Mouse (Mus musculus) intestine, embryonic 15.5 days (tissue): ENCODE data around the gene Ropn1. TPM values are rescaled to one million over a fixed set of nuclear protein-coding genes. Genes with fewer than 3 reads are reported as not detected.
"Not testable (repeated sequence)": the region's sequence is repeated elsewhere in the genome, so short reads cannot be mapped to it uniquely, and the experiment has no call there.

Experiments used
- ATAC-seq: fragments of 200-750 bp; cut with Nextera tagmentation; 2 replicates; pipeline ENCODE4 v1.8.0; 2017; ENCODE audit warnings: moderate TSS enrichment, moderate library complexity
- H3K27ac ChIP-seq: fragments of 300-500 bp; sonication (generic); 2 replicates; pipeline ENCODE4 v1.5.1; 2015; ENCODE audit warnings: mild to moderate bottlenecking, inconsistent platforms
- H3K27me3 ChIP-seq: fragments of 300-500 bp; sonication (generic); replicated peaks from 2 replicates; pipeline ENCODE4 v1.6.1; 2015; ENCODE audit warnings: inconsistent platforms
- H3K36me3 ChIP-seq: fragments of 300-500 bp; sonication (generic); 2 replicates; pipeline ENCODE4 v1.6.1; 2015; ENCODE audit warnings: inconsistent platforms
- H3K4me1 ChIP-seq: fragments of 300-500 bp; sonication (generic); replicated peaks from 2 replicates; pipeline ENCODE4 v1.6.1; 2015; ENCODE audit warnings: inconsistent platforms
- H3K4me2 ChIP-seq: fragments of 300-500 bp; sonication (generic); replicated peaks from 2 replicates; pipeline ENCODE4 v1.6.1; 2015; ENCODE audit warnings: mild to moderate bottlenecking, inconsistent platforms
- H3K4me3 ChIP-seq: fragments of 300-500 bp; sonication (generic); replicated peaks from 2 replicates; pipeline ENCODE4 v1.5.1; 2015; ENCODE audit warnings: inconsistent platforms
- H3K9ac ChIP-seq: fragments of 300-500 bp; sonication (generic); 2 replicates; pipeline ENCODE4 v1.6.1; 2015; ENCODE audit warnings: inconsistent platforms
- H3K9me3 ChIP-seq: fragments of 300-500 bp; sonication (generic); 2 replicates; pipeline ENCODE4 v1.6.1; 2016; ENCODE audit warnings: inconsistent platforms
- WGBS: fragments of 180-500 bp; shearing (Covaris S2); methylation state at CpG from one replicate; pipeline ENCODE4 v1.1.7; 2015; 5-methylcytosine and 5-hydroxymethylcytosine counted together
- polyA plus RNA-seq: library from polyadenylated mRNA; unstranded; fragments of >200 nt; fragmentation: Nextera tagmentation; extraction: Ambion mirVana; gene quantifications from 2 replicates; pipeline ENCODE4 v1.2.1, GENCODE M21; 2015

Gene Ropn1
- polyA plus RNA-seq, 1 experiment from 2014 or later = not detected

DNA sequence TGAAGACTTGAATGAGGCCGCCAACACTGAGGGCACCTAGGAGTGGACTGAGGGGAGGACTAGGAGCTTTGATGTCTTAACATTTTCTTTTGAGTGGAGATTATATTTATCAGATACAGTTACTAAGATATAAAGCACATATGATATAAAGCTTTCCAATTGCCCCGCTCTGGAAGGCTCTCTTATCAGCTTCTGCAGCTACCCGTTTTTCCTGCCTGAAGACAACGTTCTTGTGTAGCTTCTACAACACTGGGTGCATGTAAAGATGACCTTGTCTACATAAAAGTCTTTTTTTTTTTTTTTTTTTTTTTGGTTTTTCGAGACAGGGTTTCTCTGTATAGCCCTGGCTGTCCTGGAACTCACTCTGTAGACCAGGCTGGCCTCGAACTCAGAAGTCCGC, 44.8 kb downstream of the Ropn1 start:
- H3K36me3 ChIP-seq = no peaks in the 10 kb centered on the region
- no peak overlapping the region for H3K27ac ChIP-seq
- no peak overlapping the region for H3K9ac ChIP-seq
- WGBS = 85% methylated on average over 6 of the region's 7 CpGs
- H3K4me1 ChIP-seq = 0 out of 2 replicates have a peak, but pooled peaks cover 5% of the 10 kb centered on the region
- no peaks in the 10 kb centered on the region for H3K9me3 ChIP-seq
- H3K27me3 ChIP-seq = no peaks in the 10 kb centered on the region
- no peak for ATAC-seq
- no peak overlapping the region for H3K4me2 ChIP-seq
- no peak overlapping the region for H3K4me3 ChIP-seq

- not testable (repeated sequence) for ATAC-seq, H3K4me3 ChIP-seq, H3K9ac ChIP-seq, H3K4me2 ChIP-seq, H3K4me1 ChIP-seq, H3K27ac ChIP-seq, H3K9me3 ChIP-seq, H3K36me3 ChIP-seq, H3K27me3 ChIP-seq
- 73% methylated on average over 3 of the region's 3 CpGs for WGBS
These were observed 49.0 kb downstream of the Ropn1 start for GRCm38 (mm10) chr16:34698721-34699120.

DNA sequence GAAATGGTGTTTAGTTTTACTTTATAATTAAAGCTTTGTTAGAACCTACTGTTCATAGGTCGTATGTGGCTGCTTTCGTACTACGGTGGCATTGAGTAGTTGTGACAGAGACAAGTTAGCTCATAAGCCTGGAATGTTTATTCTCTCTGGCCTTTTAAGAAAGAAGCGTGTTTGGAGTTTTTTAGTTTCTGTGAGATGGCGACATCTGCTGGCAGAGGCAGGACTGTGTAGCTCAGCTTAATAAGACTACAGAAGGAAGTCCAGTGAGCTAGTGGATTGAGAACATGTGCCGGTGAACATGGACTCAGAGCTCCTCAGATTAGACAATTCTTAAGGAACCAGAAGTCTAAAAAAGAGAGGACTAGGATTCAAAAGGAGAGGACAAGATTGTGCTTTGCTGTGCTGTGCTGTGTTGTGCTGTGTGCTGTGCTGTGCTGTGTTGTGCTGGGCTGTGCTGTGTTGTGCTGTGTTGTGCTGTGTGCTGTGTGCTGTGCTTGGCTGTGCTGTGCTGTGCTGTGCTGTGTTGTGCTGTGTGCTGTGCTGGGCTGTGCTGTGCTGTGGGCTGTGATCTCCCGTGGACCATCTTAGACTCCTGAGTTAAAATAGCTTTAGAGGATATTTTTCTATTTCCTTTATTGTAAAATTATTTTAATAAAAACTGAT, 50.6 kb downstream of the Ropn1 start:
- no peak overlapping the region for H3K9ac ChIP-seq
- no peak overlapping the region for H3K4me3 ChIP-seq
- no peaks in the 10 kb centered on the region for H3K36me3 ChIP-seq
- H3K27me3 ChIP-seq = no peaks in the 10 kb centered on the region
- WGBS = 16% methylated on average over 7 of the region's 7 CpGs
- no peaks in the 10 kb centered on the region for H3K4me1 ChIP-seq
- H3K9me3 ChIP-seq = no peaks in the 10 kb centered on the region
- ATAC-seq = peak; percentile 86
- H3K27ac ChIP-seq = no peak overlapping the region
- no peak overlapping the region for H3K4me2 ChIP-seq

DNA sequence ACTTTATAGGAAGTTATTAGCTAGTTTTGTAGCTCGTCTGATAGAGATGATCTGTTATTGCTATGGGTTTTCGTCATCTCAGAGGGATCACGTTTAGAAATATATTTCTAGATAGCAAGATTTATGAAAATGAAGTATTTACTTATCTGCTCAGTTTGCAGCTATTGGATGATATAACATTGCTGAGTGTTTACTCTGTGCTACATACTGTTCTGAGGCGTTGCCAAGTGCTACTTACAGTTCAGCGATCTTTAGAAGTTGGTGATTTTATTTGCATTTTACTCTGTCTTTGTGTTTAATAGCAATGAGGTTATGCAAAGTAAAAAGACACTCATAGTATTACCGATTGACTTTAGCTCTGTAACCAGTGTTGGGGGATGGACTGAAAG, 51.1 kb downstream of the Ropn1 start:
- no peaks in the 10 kb centered on the region for H3K9me3 ChIP-seq
- no peaks in the 10 kb centered on the region for H3K4me1 ChIP-seq
- no peak overlapping the region for H3K4me3 ChIP-seq
- no peak for ATAC-seq
- H3K36me3 ChIP-seq = no peaks in the 10 kb centered on the region
- H3K9ac ChIP-seq = no peak overlapping the region
- no peak overlapping the region for H3K27ac ChIP-seq
- H3K4me2 ChIP-seq = no peak overlapping the region
- WGBS = 72% methylated on average over 6 of the region's 6 CpGs
- H3K27me3 ChIP-seq = no peaks in the 10 kb centered on the region

GRCm38 (mm10) chr16:34706019-34706418, 56.3 kb downstream of the Ropn1 start:
- Histone ChIP-seq H3K27ac (peak overlapping the region; percentile 72), H3K4me1 (no peaks in the 10 kb centered on the region), H3K27me3 (no peaks in the 10 kb centered on the region), H3K9ac (no peak overlapping the region), H3K4me3 (no peak overlapping the region), H3K4me2 (no peak overlapping the region), H3K36me3 (no peaks in the 10 kb centered on the region), H3K9me3 (no peaks in the 10 kb centered on the region)
- 51% methylated on average over 2 of the region's 2 CpGs for WGBS
- no peak for ATAC-seq

DNA sequence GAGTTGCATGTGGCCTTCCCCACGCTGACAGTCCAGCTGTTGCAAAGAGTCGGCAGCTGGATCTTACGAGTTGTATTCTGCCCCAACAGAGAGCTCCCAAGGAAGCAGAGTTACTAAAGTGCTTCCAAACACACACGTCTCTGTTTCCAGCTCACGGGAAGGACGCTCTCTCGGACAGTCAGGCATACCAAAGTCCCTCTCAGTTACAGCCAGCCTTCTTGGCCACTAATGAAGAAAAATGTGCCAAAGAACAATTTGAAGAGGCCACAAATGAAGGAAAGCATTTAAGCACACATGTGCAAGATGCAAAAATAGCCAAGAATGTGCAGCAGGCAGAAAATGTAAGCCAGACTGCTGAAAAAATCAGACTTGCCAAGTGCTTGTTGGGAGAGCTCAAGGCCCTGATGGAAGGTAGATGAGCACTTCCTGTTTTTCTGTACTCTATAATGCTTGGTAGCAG, 56.8 kb downstream of the Ropn1 start:
- no peak overlapping the region for H3K4me2 ChIP-seq

GRCm38 (mm10) chr16:34711481-34711880, 61.8 kb downstream of the Ropn1 start:
- Histone ChIP-seq H3K9ac (no peak overlapping the region), H3K4me2 (no peak overlapping the region), H3K4me3 (no peak overlapping the region), H3K4me1 (no peaks in the 10 kb centered on the region), H3K36me3 (0 out of 2 replicates have a peak, but pooled peaks cover 3% of the 10 kb centered on the region), H3K27me3 (no peaks in the 10 kb centered on the region), H3K27ac (no peak overlapping the region), H3K9me3 (no peaks in the 10 kb centered on the region)
- ATAC-seq = no peak
- 78% methylated on average over 3 of the region's 3 CpGs for WGBS

More for the DNA sequence above, 56.8 kb downstream of the Ropn1 start:
- H3K36me3 ChIP-seq = no peaks in the 10 kb centered on the region
- H3K27ac ChIP-seq = peak overlapping the region; percentile 72
- H3K9me3 ChIP-seq = no peaks in the 10 kb centered on the region
- ATAC-seq = peak; percentile 51; the same call in 1 of the 2 replicates
- no peaks in the 10 kb centered on the region for H3K27me3 ChIP-seq
- 53% methylated on average over 7 of the region's 7 CpGs for WGBS
- no peaks in the 10 kb centered on the region for H3K4me1 ChIP-seq
- H3K9ac ChIP-seq = no peak overlapping the region
- no peak overlapping the region for H3K4me3 ChIP-seq

GRCm38 (mm10) chr16:34725156-34725555, 75.4 kb downstream of the Ropn1 start:
- Histone ChIP-seq H3K27ac (no peak overlapping the region), H3K4me2 (no peak overlapping the region), H3K27me3 (no peaks in the 10 kb centered on the region), H3K9me3 (no peaks in the 10 kb centered on the region), H3K36me3 (no peaks in the 10 kb centered on the region), H3K4me3 (no peak overlapping the region), H3K4me1 (no peaks in the 10 kb centered on the region), H3K9ac (no peak overlapping the region)
- ATAC-seq = no peak
- 82% methylated on average over 3 of the region's 3 CpGs for WGBS

Other genes starting within 250 kb of the Ropn1 start
- 13.0 and 14.4 TPM in 2 replicates for gene Kalrn, start 76.4 kb upstream of the Ropn1 start, polyA plus RNA-seq
- gene Ccdc14, start 40.7 kb downstream of the Ropn1 start, polyA plus RNA-seq = 4.9 and 6.0 TPM in 2 replicates
- 300 and 346 TPM in 2 replicates for gene Mylk, start 95.3 kb downstream of the Ropn1 start, polyA plus RNA-seq